Mouse (Mus musculus) CH12.LX (cell line): ENCODE measurements around the gene Rpl3. TPM values are rescaled to one million over a fixed set of nuclear protein-coding genes. Genes with fewer than 3 reads are reported as not detected.

Experiments used
- DNase-seq: peaks from one replicate; pipeline ENCODE4 v3.0.0-alpha.2; 2013; ENCODE audit errors: extremely low read depth
- H3K27ac ChIP-seq: 2 replicates; pipeline ENCODE4 v1.5.1; 2012; ENCODE audit warnings: low read depth, mild to moderate bottlenecking, control low read depth, moderate library complexity; ENCODE audit not compliant: insufficient read depth
- H3K27me3 ChIP-seq: replicated peaks from 2 replicates; pipeline ENCODE3; 2012; ENCODE audit warnings: inconsistent platforms
- H3K36me3 ChIP-seq, 2 experiments: replicated peaks in 1 of 2; 2 replicates each; pipeline versions ENCODE3 to v1.6.1; 2012; ENCODE audit warnings: inconsistent platforms in 1 of 2, low read length in 1 of 2, mild to moderate bottlenecking in 1 of 2, mixed read lengths in 1 of 2, moderate library complexity in 1 of 2; ENCODE audit not compliant: control insufficient read depth in 1 of 2, insufficient read depth in 1 of 2
- H3K4me1 ChIP-seq, 2 experiments: 2 replicates each; pipeline ENCODE4 v1.6.1; 2012; ENCODE audit warnings: inconsistent platforms in 1 of 2, moderate library complexity in 1 of 2; ENCODE audit not compliant: insufficient read depth in 2 of 2, control insufficient read depth in 1 of 2
- H3K4me2 ChIP-seq: 2 replicates; pipeline ENCODE4 v1.6.1; 2012; ENCODE audit warnings: low read depth, mild to moderate bottlenecking, control low read depth; ENCODE audit not compliant: poor library complexity, insufficient read depth, severe bottlenecking
- H3K4me3 ChIP-seq, 3 experiments: fragments of 150-350 bp in 1 of 3; sonication (generic) in 1 of 3; replicated peaks in 1 of 3; 2 replicates each; pipeline versions ENCODE3 to v1.5.1; 2011 to 2012; ENCODE audit warnings: low read depth in 2 of 3, low read length in 2 of 3, mild to moderate bottlenecking in 2 of 3, moderate library complexity in 2 of 3, control low read depth in 1 of 3, improper control_type of control experiment in 1 of 3, inconsistent platforms in 1 of 3, mixed read lengths in 1 of 3; ENCODE audit not compliant: poor library complexity in 1 of 3
- H3K79me2 ChIP-seq: replicated peaks from 2 replicates; pipeline ENCODE4 v1.6.1; 2012; ENCODE audit warnings: mild to moderate bottlenecking, moderate library complexity; ENCODE audit not compliant: control insufficient read depth, poor library complexity, insufficient read depth, severe bottlenecking; ENCODE audit errors: extremely low read depth
- H3K9ac ChIP-seq: 2 replicates; pipeline ENCODE4 v1.6.1; 2012; ENCODE audit warnings: low read depth, mild to moderate bottlenecking, control low read depth, moderate library complexity; ENCODE audit not compliant: insufficient read depth
- H3K9me3 ChIP-seq: replicated peaks from 2 replicates; pipeline ENCODE3; 2012; ENCODE audit warnings: low read length, inconsistent platforms, mixed read lengths
- BHLHE40 ChIP-seq: IDR thresholded peaks from 2 replicates; pipeline ENCODE4 v1.6.1; 2011; ENCODE audit warnings: mild to moderate bottlenecking, low read depth, low read length, improper control_type of control experiment
- CHD1 ChIP-seq: IDR thresholded peaks from 2 replicates; pipeline ENCODE4 v1.6.1; 2012; ENCODE audit warnings: low read depth, low read length, improper control_type of control experiment, inconsistent platforms
- CHD2 ChIP-seq: IDR thresholded peaks from 2 replicates; pipeline ENCODE4 v1.6.1; 2011; ENCODE audit warnings: low read length, improper control_type of control experiment
- CTCF ChIP-seq, 2 experiments: IDR thresholded peaks in 1 of 2; conservative IDR thresholded peaks in 1 of 2; 2 replicates each; pipeline ENCODE4 v1.5.1; 2011 to 2012; ENCODE audit warnings: low read depth in 2 of 2, low read length in 2 of 2, improper control_type of control experiment in 1 of 2, inconsistent platforms in 1 of 2, mild to moderate bottlenecking in 1 of 2, moderate library complexity in 1 of 2
- E2F4 ChIP-seq: IDR thresholded peaks from 2 replicates; pipeline ENCODE4 v1.6.1; 2011; ENCODE audit warnings: low read depth, low read length, improper control_type of control experiment; ENCODE audit not compliant: insufficient replicate concordance
- ELF1 ChIP-seq: IDR thresholded peaks from 2 replicates; pipeline ENCODE4 v1.6.1; 2014; ENCODE audit warnings: low read depth, mild to moderate bottlenecking, inconsistent platforms, low read length, improper control_type of control experiment
- EP300 ChIP-seq: IDR thresholded peaks from 2 replicates; pipeline ENCODE4 v1.6.1; 2011; ENCODE audit warnings: low read length, improper control_type of control experiment
- ETS1 ChIP-seq: conservative IDR thresholded peaks from 2 replicates; pipeline ENCODE4 v1.6.1; 2012; ENCODE audit warnings: low read depth, mild to moderate bottlenecking, inconsistent platforms, low read length, improper control_type of control experiment, moderate library complexity
- GABPA ChIP-seq: IDR thresholded peaks from 2 replicates; pipeline ENCODE4 v1.6.1; 2012; ENCODE audit warnings: low read depth, low read length, improper control_type of control experiment, inconsistent platforms; ENCODE audit not compliant: insufficient replicate concordance
- HCFC1 ChIP-seq: IDR thresholded peaks from 2 replicates; pipeline ENCODE4 v1.6.1; 2012; ENCODE audit warnings: low read depth, mild to moderate bottlenecking, inconsistent platforms, low read length, improper control_type of control experiment
- IRF4 ChIP-seq: IDR thresholded peaks from 2 replicates; pipeline ENCODE4 v1.6.1; 2014; ENCODE audit warnings: low read depth, mild to moderate bottlenecking, inconsistent platforms, low read length, improper control_type of control experiment
- JUN ChIP-seq: IDR thresholded peaks from 2 replicates; pipeline ENCODE4 v1.6.1; 2011; ENCODE audit warnings: low read depth, mild to moderate bottlenecking, low read length, improper control_type of control experiment, moderate library complexity; ENCODE audit not compliant: insufficient read depth
- KAT2A ChIP-seq: IDR thresholded peaks from 2 replicates; pipeline ENCODE4 v1.6.1; 2012; ENCODE audit warnings: low read length, improper control_type of control experiment, inconsistent platforms; ENCODE audit not compliant: insufficient replicate concordance
- MAFK ChIP-seq: IDR thresholded peaks from 2 replicates; pipeline ENCODE4 v1.6.1; 2011; ENCODE audit warnings: low read length, improper control_type of control experiment; ENCODE audit not compliant: insufficient replicate concordance
- MAX ChIP-seq: IDR thresholded peaks from 2 replicates; pipeline ENCODE4 v1.6.1; 2011; ENCODE audit warnings: low read length, improper control_type of control experiment
- MAZ ChIP-seq: IDR thresholded peaks from 2 replicates; pipeline ENCODE4 v1.6.1; 2012; ENCODE audit warnings: low read depth, mild to moderate bottlenecking, inconsistent platforms, low read length, improper control_type of control experiment, moderate library complexity
- MEF2A ChIP-seq: IDR thresholded peaks from 2 replicates; pipeline ENCODE4 v1.6.1; 2014; ENCODE audit warnings: low read depth, mild to moderate bottlenecking, inconsistent platforms, low read length, improper control_type of control experiment, borderline replicate concordance
- MYC ChIP-seq: IDR thresholded peaks from 2 replicates; pipeline ENCODE4 v1.6.1; 2011; ENCODE audit warnings: low read depth, mild to moderate bottlenecking, improper control_type of control experiment, low read length
- NELFE ChIP-seq: IDR thresholded peaks from 2 replicates; pipeline ENCODE4 v1.6.1; 2011; ENCODE audit warnings: low read depth, low read length, improper control_type of control experiment
- NRF1 ChIP-seq: IDR thresholded peaks from 2 replicates; pipeline ENCODE4 v1.6.1; 2014; ENCODE audit warnings: low read depth, mild to moderate bottlenecking, inconsistent platforms, low read length, improper control_type of control experiment, moderate library complexity
- PAX5 ChIP-seq: IDR thresholded peaks from 2 replicates; pipeline ENCODE4 v1.6.1; 2012; ENCODE audit warnings: low read length, inconsistent platforms, mixed read lengths
- POLR2A ChIP-seq: IDR thresholded peaks from 2 replicates; pipeline ENCODE4 v1.6.1; 2011; ENCODE audit warnings: low read depth, mild to moderate bottlenecking, improper control_type of control experiment, low read length
- POLR2AphosphoS2 ChIP-seq: IDR thresholded peaks from 2 replicates; pipeline ENCODE4 v1.6.1; 2011; ENCODE audit warnings: low read depth, low read length, improper control_type of control experiment
- RCOR1 ChIP-seq: conservative IDR thresholded peaks from 2 replicates; pipeline ENCODE4 v1.6.1; 2012; ENCODE audit warnings: low read depth, mild to moderate bottlenecking, inconsistent platforms, low read length, improper control_type of control experiment
- SIN3A ChIP-seq: IDR thresholded peaks from 2 replicates; pipeline ENCODE4 v1.6.1; 2012; ENCODE audit warnings: low read length, improper control_type of control experiment, inconsistent platforms
- TBP ChIP-seq: conservative IDR thresholded peaks from 2 replicates; pipeline ENCODE4 v1.6.1; 2011; ENCODE audit warnings: low read depth, low read length, improper control_type of control experiment
- TCF12 ChIP-seq: IDR thresholded peaks from 2 replicates; pipeline ENCODE4 v1.6.1; 2014; ENCODE audit warnings: low read depth, mild to moderate bottlenecking, inconsistent platforms, low read length, improper control_type of control experiment
- UBTF ChIP-seq: IDR thresholded peaks from 2 replicates; pipeline ENCODE4 v1.6.1; 2012; ENCODE audit warnings: low read depth, mild to moderate bottlenecking, inconsistent platforms, low read length, improper control_type of control experiment, moderate library complexity
- USF1 ChIP-seq: IDR thresholded peaks from 2 replicates; pipeline ENCODE4 v1.6.1; 2014; ENCODE audit warnings: low read depth, mild to moderate bottlenecking, inconsistent platforms, low read length, improper control_type of control experiment
- ZC3H11A ChIP-seq: IDR thresholded peaks from 2 replicates; pipeline ENCODE4 v1.6.1; 2012; ENCODE audit warnings: low read depth, mild to moderate bottlenecking, inconsistent platforms, low read length, improper control_type of control experiment
- ZMIZ1 ChIP-seq: IDR thresholded peaks from 2 replicates; pipeline ENCODE4 v1.6.1; 2012; ENCODE audit warnings: low read depth, mild to moderate bottlenecking, inconsistent platforms, low read length, improper control_type of control experiment
- ZNF384 ChIP-seq: IDR thresholded peaks from 2 replicates; pipeline ENCODE4 v1.6.1; 2012; ENCODE audit warnings: low read depth, low read length, improper control_type of control experiment, inconsistent platforms
- dilution Hi-C: fragments of 300-500 bp; cut with MboI; formaldehyde crosslinking; loops from 2 replicates; pipeline ENCODE4 v1.14.3; 2020; ENCODE audit warnings: low sequenced_read_pairs; ENCODE audit not compliant: extremely low pct_unique_long_range_greater_than_20kb, extremely low pct_ligation_motif_present
- in situ Hi-C: fragments of 300-500 bp; cut with MboI; formaldehyde crosslinking; loops from 3 replicates; pipeline ENCODE4 v1.14.3; 2019; ENCODE audit warnings: low sequenced_read_pairs, low pct_ligation_motif_present, low pct_unique_long_range_greater_than_20kb, mixed read lengths
- polyA plus RNA-seq: library from polyadenylated mRNA; unstranded; fragments of >175 nt; gene quantifications from 2 replicates; pipeline ENCODE4 v1.2.1, GENCODE M21; 2012; ENCODE audit warnings: low read depth; ENCODE audit not compliant: insufficient read length
- total RNA-seq, 2 experiments: library from RNA; depleted of rRNA; stranded (reverse); fragments of 300-350 nt in 1 of 2; fragments of >200 nt in 1 of 2; gene quantifications; 2 replicates each; pipeline ENCODE4 v1.2.3; 2012 to 2014

Gene Rpl3
- total and polyA plus RNA-seq, 3 experiments: 2,198 to 3,819 (median 2,592) TPM

DNA sequence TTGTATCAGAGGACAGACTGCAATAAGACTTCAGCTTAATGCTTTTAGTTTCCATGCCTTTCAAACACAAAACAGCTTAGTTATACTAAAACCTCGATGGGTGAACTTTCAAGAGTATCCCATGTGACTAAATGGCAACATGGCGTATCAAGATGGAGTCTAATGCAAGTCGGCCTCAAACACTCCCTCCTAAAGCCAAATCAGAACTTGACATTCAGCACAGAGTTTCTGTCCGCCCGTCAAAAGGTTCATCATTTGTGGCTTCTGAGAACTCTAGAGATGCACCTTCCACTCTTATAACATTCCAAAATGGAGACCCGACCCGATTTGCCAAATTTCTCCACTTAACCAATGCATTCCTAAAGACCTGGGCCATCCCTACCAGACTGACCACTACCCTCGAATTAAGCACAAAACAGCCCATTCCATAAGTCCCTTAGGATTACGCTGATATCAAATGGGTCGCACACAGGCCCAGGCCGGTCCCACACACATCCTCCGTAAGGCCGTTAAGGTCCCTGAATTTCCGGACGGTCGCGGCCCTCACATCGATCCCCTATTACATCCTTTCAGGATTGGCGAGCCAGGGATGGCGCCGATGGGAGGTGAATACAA lies 8.9 kb downstream of the Rpl3 start (continued):
- TF ChIP-seq PAX5 (no peak), EP300 (no peak), MEF2A (no peak), RCOR1 (peak; percentile 3)
- TF ChIP-seq, all 38 proteins: peak for 6

DNA sequence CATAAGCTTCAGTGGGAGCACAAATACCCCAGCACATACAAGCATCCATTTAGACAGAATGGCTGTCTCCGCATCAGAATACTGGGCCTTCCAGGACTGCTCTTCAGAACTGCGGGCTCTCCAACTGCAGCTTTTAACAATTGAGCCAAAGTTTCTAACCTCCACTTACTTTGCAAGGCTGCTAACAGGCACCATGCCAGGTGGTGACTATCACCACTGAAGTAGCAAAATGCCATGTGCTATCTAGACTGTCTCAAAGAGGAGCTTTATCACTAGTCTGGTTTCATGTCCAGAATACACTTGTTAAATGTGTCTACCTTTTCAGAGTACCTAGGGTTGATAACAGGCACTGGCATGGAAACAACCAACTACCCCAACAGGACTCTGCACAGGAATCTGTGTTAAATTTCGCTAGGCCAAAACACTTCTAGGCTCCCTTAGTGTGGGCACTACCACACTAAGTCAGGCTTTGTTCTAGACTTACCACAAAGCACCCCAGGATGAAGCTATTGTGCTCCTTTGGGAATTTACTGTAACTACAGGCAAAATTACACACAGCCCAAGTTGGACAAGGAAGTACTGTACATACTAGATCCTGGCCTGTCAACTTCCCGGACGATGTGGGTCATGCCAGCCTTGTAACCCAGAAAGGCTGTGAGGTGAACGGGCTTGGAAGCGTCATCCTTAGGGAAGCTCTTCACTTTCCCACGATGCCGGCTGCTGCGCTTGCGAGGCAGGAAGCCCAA lies 9.7 kb downstream of the Rpl3 start:
- H3K4me2 ChIP-seq: peak overlapping the region; percentile 97
- H3K9me3 ChIP-seq: peaks cover 7% of the 10 kb centered on the region
- H3K36me3 ChIP-seq: peaks cover 53 to 54% of the 10 kb centered on the region in 2 experiments
- no peak for TF ChIP-seq NRF1
- TF ChIP-seq MEF2A: no peak
- TF ChIP-seq IRF4: no peak
- no peak for TF ChIP-seq EP300
- no peak for TF ChIP-seq GABPA
- peak; percentile 28 for TF ChIP-seq POLR2AphosphoS2
- no peak for TF ChIP-seq CHD2
- no peak for TF ChIP-seq TCF12
- TF ChIP-seq E2F4: no peak
- TF ChIP-seq USF1: no peak
- no peak for TF ChIP-seq CTCF (conservative IDR thresholded peaks at IDR 0.05 in 1 of 2, IDR thresholded peaks at IDR 0.05 in 1 of 2; ENCODE audit: low read depth in 2 of 2, low read length in 2 of 2)
- no peak for TF ChIP-seq BHLHE40
- TF ChIP-seq TBP: no peak
- no peak for TF ChIP-seq NELFE
- 0 out of 2 replicates have a peak, but pooled peaks have one; percentile 21 for TF ChIP-seq KAT2A
- peak; percentile 16; the same call in 1 of the 2 replicates for TF ChIP-seq SIN3A
- no peak for TF ChIP-seq HCFC1
- TF ChIP-seq ZC3H11A: no peak
- TF ChIP-seq JUN: no peak
- TF ChIP-seq MAX: peak; percentile 70
- peak; percentile 47; the same call in 1 of the 2 replicates for TF ChIP-seq MYC
- TF ChIP-seq ZMIZ1: peak; percentile 41
- TF ChIP-seq MAZ: no peak
- TF ChIP-seq CHD1: no peak
- no peak for TF ChIP-seq MAFK
- 0 out of 2 replicates have a peak, but pooled peaks have one; percentile 30 for TF ChIP-seq UBTF
- no peak for TF ChIP-seq ETS1
- TF ChIP-seq RCOR1: no peak
- TF ChIP-seq ELF1: no peak
- no peak; the same call in 1 of the 2 replicates for TF ChIP-seq POLR2A
- TF ChIP-seq ZNF384: no peak
- H3K4me1 ChIP-seq: peaks cover 8 to 20% of the 10 kb centered on the region in 2 experiments
- H3K79me2 ChIP-seq: peaks cover 35% of the 10 kb centered on the region
- H3K9ac ChIP-seq: peak overlapping the region; percentile 83
- in situ Hi-C loops: no loop called here
- H3K4me3 ChIP-seq: peak overlapping the region; percentile 62 to 75 (median 70)
- DNase-seq: no peak
- peak overlapping the region; percentile 66 for H3K27ac ChIP-seq
- no peaks in the 10 kb centered on the region for H3K27me3 ChIP-seq
- dilution Hi-C loops: no loop called here
